In genomic region chr2:171630101-171630715, GRCm38 (mm10) we compare ENCODE assay signal across 16 mouse cellular contexts.
DNase-seq lines count a peak whose midpoint lies in the region; TF ChIP-seq lines count a peak whose summit lies in the region.
"Had no signal": no experiment of that assay in that cellular context is flagged by ENCODE, and none has a peak within 500 bp of the region (broad histone marks: within the 10 kb centered on the region; RNA-seq: fewer than 3 reads in every experiment).

No protein-coding gene starts in this region.

- TF ChIP-seq POLR2A in cerebellum, adult 2 months (IDR thresholded peaks at IDR 0.05; ENCODE audit: borderline replicate concordance, insufficient read depth, low read length), result no peak

- H3K4me3 ChIP-seq in cerebellum, adult 2 months (replicated peaks; ENCODE audit: insufficient read depth, low read depth, low read length), result no peak overlapping the region
- H3K4me3 ChIP-seq: embryonic facial prominence, embryonic 12.5 days; intestine, embryonic 15.5 days; limb, embryonic 13.5 days; stomach, embryonic 15.5 days had no signal

- H3K27me3 ChIP-seq in cerebellum, adult 2 months (ENCODE audit: control insufficient read depth, insufficient read depth, low read length), result no peaks in the 10 kb centered on the region; the same call in 1 of the 2 replicates
- H3K27me3 ChIP-seq: embryonic facial prominence, embryonic 12.5 days; intestine, embryonic 15.5 days; Patski; stomach, embryonic 15.5 days had no signal

- no peaks in the 10 kb centered on the region for H3K4me1 ChIP-seq in cerebellum, adult 2 months (ENCODE audit: control insufficient read depth, insufficient read depth, low read length)
- H3K4me1 ChIP-seq: stomach, embryonic 15.5 days had no signal

- peak; percentile 19 to 31 for DNase-seq in heart, postnatal 10 days
- no peak for DNase-seq in heart, postnatal 25 days (ENCODE audit: low spot score)
- peak; percentile 9 for DNase-seq in ZHBTc4 (ENCODE audit: low read depth, low spot score)
- peak; percentile 34 for DNase-seq in gastrocnemius, adult 18-20 months (ENCODE audit: low spot score)
- peak; percentile 34 for DNase-seq in kidney, postnatal 10 days
- DNase-seq in lung, postnatal 14 days, result no peak
- DNase-seq in cerebellum, adult 2 months, result no peak
- DNase-seq: cerebellum, adult 18-20 months; right cerebral cortex, adult 18-20 months had no signal

- H3K27ac ChIP-seq in cerebellum, adult 2 months (ENCODE audit: insufficient read depth, low read length), result no peak overlapping the region
- H3K27ac ChIP-seq: embryonic facial prominence, embryonic 12.5 days; hindbrain, embryonic 14.5 days; intestine, embryonic 15.5 days; limb, embryonic 13.5 days; liver, embryonic 14.5 days; stomach, embryonic 15.5 days had no signal

- 91% methylated on average over 9 of the region's 9 CpGs for whole genome bisulfite sequencing in cerebellum, adult 2 months

- TF ChIP-seq CTCF in cerebellum, adult 2 months (IDR thresholded peaks at IDR 0.05; ENCODE audit: borderline replicate concordance, insufficient read depth, low read depth, low read length), result no peak

- intact Hi-C loops in heart, postnatal 10 days (cut with DNase I), result loop anchor here (5.0 kb wide), 1 partner anchor 47 kb away; no protein-coding TSS in a partner anchor
- intact Hi-C loops in heart, postnatal 25 days (cut with DNase I), result loop anchor here (5.0 kb wide), 1 partner anchor 47 kb away; no protein-coding TSS in a partner anchor

Comparison
In these comparisons a context has a peak if more than half of its experiments do, and no peak if none do; other contexts are left out.
1. DNase-seq: peak in heart, postnatal 10 days (2 of 2), ZHBTc4 (single experiment), gastrocnemius, adult 18-20 months (single experiment) and kidney, postnatal 10 days (single experiment); none in heart, postnatal 25 days (single experiment), lung, postnatal 14 days (single experiment) and cerebellum, adult 2 months (0 of 2).